Mouse (Mus musculus): Measurements from ENCODE around the gene Ccdc149. TPM values are rescaled to one million over a fixed set of nuclear protein-coding genes. Genes with fewer than 3 reads are reported as not detected.

Ccdc149 gene
- polyA plus RNA-seq, 1 experiment: 1.7 TPM

- Histone ChIP-seq H3K36me3 (ENCODE audit: control insufficient read depth, insufficient read depth, low read length) (no peaks in the 10 kb centered on the region), H3K4me1 (ENCODE audit: control insufficient read depth, insufficient read depth, low read length) (no peaks in the 10 kb centered on the region), H3K27me3 (replicated peaks; ENCODE audit: control insufficient read depth, insufficient read depth, low read length) (no peaks in the 10 kb centered on the region), H3K27ac (ENCODE audit: insufficient read depth, low read depth, low read length) (no peak overlapping the region), H3K4me3 (ENCODE audit: insufficient read depth, low read depth, low read length) (no peak overlapping the region)
- no peak for DNase-seq
- 90% methylated on average over 5 of the region's 5 CpGs for WGBS
- TF ChIP-seq POLR2A (IDR thresholded peaks at IDR 0.05; ENCODE audit: low read depth, low read length): no peak
- no peak for TF ChIP-seq CTCF (conservative IDR thresholded peaks at IDR 0.05; ENCODE audit: insufficient read depth, insufficient read length, low read depth, low read length)
Measured at GRCm38 (mm10) chr5:52383748-52384147, 87.6 kb downstream of the Ccdc149 start.

GRCm38 (mm10) chr5:52382837-52383236 is 88.5 kb downstream of the Ccdc149 start:
- Histone ChIP-seq H3K27ac (ENCODE audit: insufficient read depth, low read depth, low read length) (no peak overlapping the region), H3K36me3 (ENCODE audit: control insufficient read depth, insufficient read depth, low read length) (no peaks in the 10 kb centered on the region), H3K27me3 (replicated peaks; ENCODE audit: control insufficient read depth, insufficient read depth, low read length) (no peaks in the 10 kb centered on the region), H3K4me3 (ENCODE audit: insufficient read depth, low read depth, low read length) (no peak overlapping the region), H3K4me1 (ENCODE audit: control insufficient read depth, insufficient read depth, low read length) (no peaks in the 10 kb centered on the region)
- DNase-seq: no peak
- WGBS: 88% methylated on average over 8 of the region's 8 CpGs
- TF ChIP-seq POLR2A (IDR thresholded peaks at IDR 0.05; ENCODE audit: low read depth, low read length): no peak
- TF ChIP-seq CTCF (conservative IDR thresholded peaks at IDR 0.05; ENCODE audit: insufficient read depth, insufficient read length, low read depth, low read length): no peak

- 77% methylated on average over 9 of the region's 9 CpGs for WGBS
- TF ChIP-seq CTCF (conservative IDR thresholded peaks at IDR 0.05; ENCODE audit: insufficient read depth, insufficient read length, low read depth, low read length) (no peak), POLR2A (IDR thresholded peaks at IDR 0.05; ENCODE audit: low read depth, low read length) (no peak)
- H3K36me3 ChIP-seq (ENCODE audit: control insufficient read depth, insufficient read depth, low read length): no peaks in the 10 kb centered on the region
Measured at GRCm38 (mm10) chr5:52375847-52376246, 95.5 kb downstream of the Ccdc149 start.

GRCm38 (mm10) chr5:52370901-52371300 is 100.4 kb downstream of the Ccdc149 start:
- Histone ChIP-seq H3K4me1 (ENCODE audit: control insufficient read depth, insufficient read depth, low read length) (no peaks in the 10 kb centered on the region; the same call in 1 of the 2 replicates), H3K27ac (ENCODE audit: insufficient read depth, low read depth, low read length) (no peak overlapping the region), H3K4me3 (ENCODE audit: insufficient read depth, low read depth, low read length) (no peak overlapping the region), H3K36me3 (ENCODE audit: control insufficient read depth, insufficient read depth, low read length) (peaks cover 1% of the 10 kb centered on the region; the same call in 1 of the 2 replicates), H3K27me3 (replicated peaks; ENCODE audit: control insufficient read depth, insufficient read depth, low read length) (no peaks in the 10 kb centered on the region)
- TF ChIP-seq CTCF (conservative IDR thresholded peaks at IDR 0.05; ENCODE audit: insufficient read depth, insufficient read length, low read depth, low read length) (no peak), POLR2A (IDR thresholded peaks at IDR 0.05; ENCODE audit: low read depth, low read length) (no peak)
- WGBS: 93% methylated on average over 6 of the region's 6 CpGs
- DNase-seq: no peak

More at GRCm38 (mm10) chr5:52375847-52376246, 95.5 kb downstream of the Ccdc149 start:
- no peaks in the 10 kb centered on the region for H3K27me3 ChIP-seq (replicated peaks; ENCODE audit: control insufficient read depth, insufficient read depth, low read length)
- DNase-seq: no peak
- H3K4me3 ChIP-seq (ENCODE audit: insufficient read depth, low read depth, low read length): no peak overlapping the region
- no peak overlapping the region for H3K27ac ChIP-seq (ENCODE audit: insufficient read depth, low read depth, low read length)
- no peaks in the 10 kb centered on the region for H3K4me1 ChIP-seq (ENCODE audit: control insufficient read depth, insufficient read depth, low read length)

- TF ChIP-seq POLR2A (IDR thresholded peaks at IDR 0.05; ENCODE audit: low read depth, low read length): no peak
- TF ChIP-seq CTCF (conservative IDR thresholded peaks at IDR 0.05; ENCODE audit: insufficient read depth, insufficient read length, low read depth, low read length): no peak
- Histone ChIP-seq H3K4me1 (ENCODE audit: control insufficient read depth, insufficient read depth, low read length) (peaks cover 2% of the 10 kb centered on the region; the same call in 1 of the 2 replicates), H3K36me3 (ENCODE audit: control insufficient read depth, insufficient read depth, low read length) (peaks cover 1% of the 10 kb centered on the region; the same call in 1 of the 2 replicates), H3K27ac (ENCODE audit: insufficient read depth, low read depth, low read length) (no peak overlapping the region), H3K27me3 (replicated peaks; ENCODE audit: control insufficient read depth, insufficient read depth, low read length) (no peaks in the 10 kb centered on the region), H3K4me3 (ENCODE audit: insufficient read depth, low read depth, low read length) (no peak overlapping the region)
- DNase-seq: no peak
- 63% methylated on average over 63 of the region's 63 CpGs for WGBS
Measured at GRCm38 (mm10) chr5:52367866-52368840, 103.2 kb downstream of the Ccdc149 start.

- DNase-seq: no peak
- Histone ChIP-seq H3K27ac (ENCODE audit: insufficient read depth, low read depth, low read length) (no peak overlapping the region), H3K36me3 (ENCODE audit: control insufficient read depth, insufficient read depth, low read length) (peaks cover 1% of the 10 kb centered on the region; the same call in 1 of the 2 replicates), H3K27me3 (replicated peaks; ENCODE audit: control insufficient read depth, insufficient read depth, low read length) (no peaks in the 10 kb centered on the region), H3K4me3 (ENCODE audit: insufficient read depth, low read depth, low read length) (no peak overlapping the region), H3K4me1 (ENCODE audit: control insufficient read depth, insufficient read depth, low read length) (peaks cover 6% of the 10 kb centered on the region; the same call in 1 of the 2 replicates)
- WGBS: 38% methylated on average over 2 of the region's 2 CpGs
- no peak for TF ChIP-seq POLR2A (IDR thresholded peaks at IDR 0.05; ENCODE audit: low read depth, low read length)
- no peak for TF ChIP-seq CTCF (conservative IDR thresholded peaks at IDR 0.05; ENCODE audit: insufficient read depth, insufficient read length, low read depth, low read length)
Measured at GRCm38 (mm10) chr5:52366661-52367060, 104.7 kb downstream of the Ccdc149 start.

GRCm38 (mm10) chr5:52365930-52366329 is 105.4 kb downstream of the Ccdc149 start:
- Histone ChIP-seq H3K4me1 (ENCODE audit: control insufficient read depth, insufficient read depth, low read length) (peaks cover 10% of the 10 kb centered on the region; the same call in 1 of the 2 replicates), H3K4me3 (ENCODE audit: insufficient read depth, low read depth, low read length) (no peak overlapping the region), H3K27ac (ENCODE audit: insufficient read depth, low read depth, low read length) (no peak overlapping the region), H3K36me3 (ENCODE audit: control insufficient read depth, insufficient read depth, low read length) (peaks cover 1% of the 10 kb centered on the region; the same call in 1 of the 2 replicates), H3K27me3 (replicated peaks; ENCODE audit: control insufficient read depth, insufficient read depth, low read length) (no peaks in the 10 kb centered on the region)
- no peak for DNase-seq
- TF ChIP-seq CTCF (conservative IDR thresholded peaks at IDR 0.05; ENCODE audit: insufficient read depth, insufficient read length, low read depth, low read length) (no peak), POLR2A (IDR thresholded peaks at IDR 0.05; ENCODE audit: low read depth, low read length) (no peak)
- 84% methylated on average over 5 of the region's 5 CpGs for WGBS

All from kidney, adult 2 months (tissue).